Mouse (Mus musculus): ENCODE results near the gene Fas. TPM values are rescaled to one million over a fixed set of nuclear protein-coding genes. Genes with fewer than 3 reads are reported as not detected.

Fas gene
- total RNA-seq (2022), result 1 to 10 TPM in 3 of 4 experiments, under 1 TPM in 1; 0.50 to 4.2 (median 2.6) TPM

GRCm38 (mm10) chr19:34289948-34290789 is at the start of gene Fas:
Gene Fas (plus strand): TSS chr19:34290666.
- DNase-seq (ENCODE audit: low spot score in 2 of 2), result peak in 1 of 2 experiments; percentile 11

GRCm38 (mm10) chr19:34241247-34241915 is 49.1 kb upstream of the Fas start:
- DNase-seq (ENCODE audit: low spot score in 2 of 2), result no peak

GRCm38 (mm10) chr19:34242925-34243324 is 47.5 kb upstream of the Fas start:
- DNase-seq (ENCODE audit: low spot score in 2 of 2), result no peak

GRCm38 (mm10) chr19:34244056-34244455 is 46.4 kb upstream of the Fas start:
- peak in 1 of 2 experiments; percentile 44 for DNase-seq (ENCODE audit: low spot score in 2 of 2)

- no peak for DNase-seq (ENCODE audit: low spot score in 2 of 2)
These were observed 41.9 kb upstream of the Fas start for GRCm38 (mm10) chr19:34248558-34248957.

GRCm38 (mm10) chr19:34250621-34251020 is 39.8 kb upstream of the Fas start:
- DNase-seq (ENCODE audit: low spot score in 2 of 2), result no peak

GRCm38 (mm10) chr19:34251900-34252299 is 38.6 kb upstream of the Fas start:
- DNase-seq (ENCODE audit: low spot score in 2 of 2), result no peak

- DNase-seq (ENCODE audit: low spot score in 2 of 2), result no peak
These were observed 38.0 kb upstream of the Fas start for GRCm38 (mm10) chr19:34252450-34252849.

GRCm38 (mm10) chr19:34254101-34254879 is 36.2 kb upstream of the Fas start:
- no peak for DNase-seq (ENCODE audit: low spot score in 2 of 2)

GRCm38 (mm10) chr19:34254880-34255681 is 35.4 kb upstream of the Fas start, which contains the start of gene Acta2:
Gene Acta2 (minus strand): TSS chr19:34255590.
- DNase-seq (ENCODE audit: low spot score in 2 of 2), result no peak

- DNase-seq (ENCODE audit: low spot score in 2 of 2), result no peak
These were observed 34.3 kb upstream of the Fas start for GRCm38 (mm10) chr19:34256149-34256548.

- DNase-seq (ENCODE audit: low spot score in 2 of 2), result no peak
These were observed 33.5 kb upstream of the Fas start for GRCm38 (mm10) chr19:34256936-34257335.

GRCm38 (mm10) chr19:34262273-34262974 is 28.0 kb upstream of the Fas start:
- no peak for DNase-seq (ENCODE audit: low spot score in 2 of 2)

- no peak for DNase-seq (ENCODE audit: low spot score in 2 of 2)
These were observed 24.8 kb upstream of the Fas start for GRCm38 (mm10) chr19:34265604-34266193.

- no peak for DNase-seq (ENCODE audit: low spot score in 2 of 2)
These were observed 21.5 kb upstream of the Fas start for GRCm38 (mm10) chr19:34268991-34269390.

- DNase-seq (ENCODE audit: low spot score in 2 of 2), result no peak
These were observed 20.2 kb upstream of the Fas start for GRCm38 (mm10) chr19:34270106-34270726.

GRCm38 (mm10) chr19:34270824-34271464 is 19.5 kb upstream of the Fas start:
- DNase-seq (ENCODE audit: low spot score in 2 of 2), result no peak

- no peak for DNase-seq (ENCODE audit: low spot score in 2 of 2)
These were observed 17.4 kb upstream of the Fas start for GRCm38 (mm10) chr19:34273073-34273472.

- no peak for DNase-seq (ENCODE audit: low spot score in 2 of 2)
These were observed 12.4 kb upstream of the Fas start for GRCm38 (mm10) chr19:34278078-34278477.

All from layer of hippocampus, adult 8-10 months (tissue).